Mouse (Mus musculus) adrenal gland, adult 2 months (tissue): ENCODE data around the gene Cyp2w1. TPM values are rescaled to one million over a fixed set of nuclear protein-coding genes. Genes with fewer than 3 reads are reported as not detected.

Experiments
- DNase-seq: peaks from one replicate; pipeline ENCODE4 v3.0.0; 2021
- polyA plus RNA-seq: library from polyadenylated mRNA; depleted of rRNA; stranded (reverse); fragments of >200 nt; gene quantifications from 2 replicates; pipeline ENCODE4 v1.2.3, GENCODE M21; 2012
- total RNA-seq, 2 experiments: library from RNA; stranded (reverse); gene quantifications; 2 replicates each; pipeline ENCODE4 v1.2.3; 2021

The Cyp2w1 gene
- total and polyA plus RNA-seq, 3 experiments: not detected

- no peak for DNase-seq
Measured at GRCm38 (mm10) chr5:139364911-139365571, 12.6 kb downstream of the Cyp2w1 start.

- no peak for DNase-seq
Measured at GRCm38 (mm10) chr5:139365827-139366226, 13.4 kb downstream of the Cyp2w1 start.

- no peak for DNase-seq
Measured at GRCm38 (mm10) chr5:139366484-139366883, 14.1 kb downstream of the Cyp2w1 start.

DNA sequence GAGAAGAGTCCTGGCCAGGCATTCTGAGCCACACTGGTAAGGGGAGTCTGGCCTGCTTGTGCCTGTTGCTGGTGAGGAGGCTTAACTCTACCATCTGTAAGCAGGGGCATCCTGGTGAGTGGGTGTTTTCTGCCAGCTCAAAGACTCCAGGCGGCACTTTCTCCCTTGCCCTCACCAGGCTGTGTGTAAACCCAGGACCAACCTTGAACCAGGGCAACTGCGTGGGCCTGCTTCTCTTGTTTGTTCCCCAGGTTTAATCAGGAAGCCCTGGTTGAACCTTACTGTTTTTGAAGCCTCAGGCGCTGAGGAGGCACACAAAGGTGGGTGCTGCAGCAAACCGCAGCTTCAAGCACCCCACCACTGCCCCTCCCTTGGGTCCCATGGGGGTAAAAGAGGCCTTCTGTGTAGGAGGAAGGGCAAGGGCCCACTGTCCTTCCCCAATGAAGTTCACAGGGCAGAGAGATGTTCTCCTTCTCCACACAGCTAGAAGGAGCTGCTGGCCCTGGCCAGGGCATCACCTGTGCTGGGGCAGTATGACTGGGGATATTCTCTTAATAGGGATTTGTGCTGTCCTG lies 15.6 kb downstream of the Cyp2w1 start:
- DNase-seq: no peak

GRCm38 (mm10) chr5:139368638-139369320 lies 16.4 kb downstream of the Cyp2w1 start:
- no peak for DNase-seq

- no peak for DNase-seq
Measured at GRCm38 (mm10) chr5:139370336-139370735, 17.9 kb downstream of the Cyp2w1 start.

- DNase-seq: no peak
Measured at GRCm38 (mm10) chr5:139371118-139371517, 18.7 kb downstream of the Cyp2w1 start.

- DNase-seq: peak; percentile 96
Measured at GRCm38 (mm10) chr5:139371631-139372401, 19.4 kb downstream of the Cyp2w1 start.

DNA sequence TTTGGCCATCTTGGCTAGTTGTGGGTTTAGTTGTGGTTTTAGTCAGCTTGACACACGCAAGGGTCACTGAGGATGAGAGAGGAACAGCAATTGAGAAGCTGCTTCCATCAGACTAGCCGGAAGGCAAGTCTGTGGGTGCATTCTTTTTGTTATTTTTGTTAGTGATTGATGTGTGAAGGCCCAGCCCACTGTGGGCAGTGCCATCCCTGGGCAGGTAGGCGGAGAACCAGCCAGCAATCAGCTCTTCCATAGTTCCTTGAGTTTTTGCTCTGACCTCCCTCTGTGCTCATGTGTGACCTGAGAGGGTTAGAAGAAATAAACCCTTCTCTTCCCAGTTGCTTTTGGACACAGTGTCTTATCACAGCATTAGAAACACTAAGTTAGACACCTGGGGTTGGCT lies 20.7 kb downstream of the Cyp2w1 start:
- no peak for DNase-seq

DNA sequence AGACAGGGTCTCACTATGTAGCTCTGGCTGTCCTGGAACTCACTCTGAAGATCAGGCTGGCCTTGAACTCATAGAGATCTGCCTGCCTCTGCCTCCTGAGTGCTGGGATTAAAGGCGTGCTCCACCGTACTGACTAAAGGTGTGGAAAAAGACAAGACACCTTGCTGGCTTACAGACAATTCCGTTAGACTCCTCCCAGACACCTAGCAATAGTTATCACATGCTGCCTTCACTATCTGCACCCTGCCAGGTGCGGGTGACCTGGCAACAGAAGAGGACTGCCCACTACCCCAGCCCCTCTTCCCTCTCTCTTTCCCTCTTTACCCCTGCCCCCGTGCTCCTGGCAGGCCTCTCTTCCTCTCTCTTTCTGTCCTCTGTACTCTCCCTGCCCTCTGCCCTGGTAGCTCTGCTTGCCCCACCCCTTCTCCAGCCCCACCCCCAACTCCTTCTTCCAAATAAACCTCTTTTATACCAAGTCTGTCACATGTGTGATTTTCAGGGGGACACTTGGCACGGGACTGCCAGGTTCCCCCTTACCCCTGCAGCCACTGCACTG lies 21.6 kb downstream of the Cyp2w1 start:
- no peak for DNase-seq

DNA sequence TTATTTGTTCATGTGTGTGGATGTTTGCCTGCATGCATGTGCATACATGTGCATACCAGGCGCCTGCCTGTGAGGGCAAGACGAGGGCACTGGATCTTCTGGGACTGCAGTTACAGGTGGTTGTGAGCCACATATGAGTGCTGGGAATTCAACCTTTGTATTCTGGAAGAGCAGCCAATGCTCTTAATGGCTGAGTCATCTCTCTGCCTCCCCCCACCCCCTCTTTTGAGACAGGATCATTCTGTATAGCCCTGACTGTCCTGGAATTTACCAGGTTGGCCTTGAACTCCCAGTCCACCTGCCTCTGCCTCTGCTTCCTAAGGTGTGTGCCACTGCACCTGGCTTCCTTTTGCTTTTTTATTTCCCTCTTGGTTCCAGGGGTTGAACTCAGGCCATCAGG lies 22.4 kb downstream of the Cyp2w1 start:
- DNase-seq: no peak

DNA sequence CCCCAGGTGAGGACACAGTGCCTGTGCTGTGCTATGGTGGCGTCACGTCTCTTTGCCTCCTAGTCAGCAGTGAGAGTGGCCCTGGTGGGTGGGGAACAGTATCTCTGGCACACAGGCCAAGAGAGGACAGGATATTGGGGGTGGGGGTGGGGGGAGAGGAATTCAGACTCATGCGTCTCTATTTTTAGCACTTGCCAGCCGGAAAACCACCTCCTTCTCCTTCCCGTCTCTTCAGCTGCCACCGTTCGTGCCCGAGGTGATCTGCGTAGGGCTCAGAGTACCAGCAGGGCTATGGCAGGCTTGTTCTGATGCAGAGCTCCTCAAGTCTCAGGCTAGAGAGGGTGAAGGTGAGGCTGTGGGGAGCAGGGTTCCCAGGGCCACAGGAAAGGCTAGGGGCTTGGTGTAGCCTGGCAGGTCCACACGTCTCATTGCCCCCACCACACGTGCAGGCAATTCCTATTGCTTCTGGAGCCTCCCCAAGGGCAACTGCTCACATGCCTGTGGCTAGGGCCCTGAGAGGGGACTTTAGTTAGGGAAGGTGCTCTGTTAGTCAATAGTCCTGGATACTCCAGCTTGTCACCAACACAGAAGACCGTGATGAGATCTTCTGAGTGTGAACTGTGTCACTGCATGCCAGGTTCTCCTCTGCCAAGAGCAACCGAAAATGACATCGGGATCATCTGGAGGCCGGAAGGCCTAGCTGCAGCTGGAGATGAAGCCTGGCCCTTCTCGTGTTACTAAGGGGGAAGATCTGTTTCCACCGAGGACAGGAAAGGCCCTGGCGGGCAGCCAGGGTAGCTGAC lies 25.3 kb downstream of the Cyp2w1 start, which contains the start of gene Gpr146:
Gpr146 (plus strand) TSS at position 230 of the 803 bp plus-strand sequence.
- peak; percentile 85 for DNase-seq

DNA sequence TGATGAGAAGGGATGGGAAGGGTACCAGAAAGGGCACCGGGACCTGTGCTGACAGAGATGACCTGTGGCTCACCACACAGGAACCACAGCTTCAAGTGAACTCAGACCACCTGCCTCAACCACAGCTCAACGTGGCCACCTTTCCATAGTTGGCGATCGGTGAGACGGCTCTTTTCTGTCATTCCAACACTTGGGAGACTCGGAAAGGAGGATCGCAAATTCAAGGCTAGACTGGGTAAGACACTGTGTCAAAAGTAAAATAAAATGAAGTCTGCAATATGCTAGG lies 25.8 kb downstream of the Cyp2w1 start:
- DNase-seq: no peak

DNA sequence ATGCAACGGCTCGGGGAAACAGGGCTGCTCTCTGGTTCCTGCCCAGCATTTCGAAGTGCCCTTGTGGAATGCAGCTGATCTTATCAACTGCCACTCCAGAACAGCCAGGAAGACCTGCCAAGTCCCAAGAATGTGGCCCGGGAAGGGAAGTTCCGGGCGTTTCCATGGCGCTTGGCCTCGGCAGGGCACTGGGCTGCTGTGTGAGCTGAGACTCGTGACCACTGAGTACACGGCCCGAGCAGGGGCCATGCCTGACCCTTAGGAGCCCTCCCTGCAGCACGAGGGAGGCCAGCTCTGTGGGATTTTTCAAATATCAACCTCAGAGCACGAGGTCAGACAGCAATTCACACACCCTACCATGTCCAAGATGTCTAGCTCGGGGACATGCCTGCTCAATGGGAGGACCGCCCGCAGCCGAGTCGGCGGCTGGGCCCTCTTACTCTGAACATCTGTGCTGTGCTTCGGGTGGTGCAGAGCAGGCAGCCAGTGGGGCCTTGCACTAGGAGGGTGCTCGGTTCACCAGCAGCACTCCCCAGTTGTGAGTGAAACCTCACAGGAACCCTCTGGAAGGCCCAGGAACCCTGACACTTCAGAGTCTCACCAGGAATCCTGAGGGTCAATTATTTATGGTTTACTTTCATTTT lies 26.7 kb downstream of the Cyp2w1 start:
- peak; percentile 91 for DNase-seq

DNA sequence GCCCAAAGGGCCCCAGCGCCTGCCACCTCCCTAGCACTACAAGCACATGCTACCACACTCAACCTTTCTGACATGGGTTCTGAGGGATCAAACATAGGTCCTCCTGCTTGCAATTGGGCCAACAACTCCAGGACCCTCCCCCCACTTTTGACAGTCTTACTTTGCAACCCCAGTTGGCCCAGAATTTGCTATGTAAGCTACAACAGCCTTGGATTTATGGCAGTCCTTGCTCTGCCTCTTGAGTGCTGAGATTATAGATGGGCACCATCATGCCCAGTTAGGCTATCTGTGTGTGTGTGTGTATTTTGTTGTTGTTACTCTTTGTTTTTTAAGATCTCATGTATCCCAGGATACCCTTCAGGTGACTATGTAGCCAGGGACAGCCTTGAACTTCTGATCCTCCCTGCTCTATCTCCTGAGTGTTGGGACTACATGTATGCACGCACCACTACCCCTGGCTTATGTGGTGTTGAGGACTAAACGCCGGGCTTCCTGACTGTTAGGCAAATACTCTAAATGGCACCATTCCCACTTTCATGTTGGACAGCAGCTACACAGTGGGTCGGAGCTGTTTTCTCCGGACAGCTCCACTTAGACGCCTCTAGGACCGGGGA lies 27.5 kb downstream of the Cyp2w1 start:
- no peak for DNase-seq

- DNase-seq: peak; percentile 99
Measured at GRCm38 (mm10) chr5:139380385-139381248, 28.2 kb downstream of the Cyp2w1 start.

GRCm38 (mm10) chr5:139381586-139382513 lies 29.4 kb downstream of the Cyp2w1 start:
- no peak for DNase-seq

DNA sequence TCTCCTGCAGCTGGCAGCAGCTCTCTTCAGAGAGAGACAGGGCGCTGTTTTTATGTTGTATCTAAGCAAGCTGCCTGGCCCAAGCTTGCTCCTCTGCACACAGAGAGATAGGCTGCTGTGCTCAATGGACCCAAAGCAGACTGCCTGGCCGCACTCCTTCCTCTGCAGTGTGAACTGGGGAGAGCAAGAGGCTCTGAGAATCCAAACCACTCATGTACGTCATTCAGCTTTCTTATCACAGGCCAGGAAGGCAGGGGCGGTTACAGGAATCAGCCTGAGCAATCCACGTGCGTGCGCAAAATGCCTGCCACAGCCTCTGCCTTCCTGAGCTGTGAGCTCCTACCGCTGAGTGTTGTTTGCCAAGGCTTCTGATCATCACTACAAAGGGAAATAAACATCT lies 30.3 kb downstream of the Cyp2w1 start:
- peak; percentile 67 for DNase-seq
